Mouse (Mus musculus) midbrain, embryonic 15.5 days (tissue): ENCODE results near the gene Otub1. TPM values are rescaled to one million over a fixed set of nuclear protein-coding genes. Genes with fewer than 3 reads are reported as not detected.

Experiments used
- ATAC-seq: fragments of 200-750 bp; cut with Nextera tagmentation; replicated peaks from 2 replicates; pipeline ENCODE4 v1.8.0; 2017; ENCODE audit warnings: moderate TSS enrichment
- H3K27ac ChIP-seq: fragments of 300-500 bp; sonication (generic); 2 replicates; pipeline ENCODE4 v1.5.1; 2015; ENCODE audit warnings: mild to moderate bottlenecking, inconsistent platforms
- H3K27me3 ChIP-seq: fragments of 300-500 bp; sonication (generic); replicated peaks from 2 replicates; pipeline ENCODE4 v1.6.1; 2015; ENCODE audit warnings: inconsistent platforms
- H3K36me3 ChIP-seq: fragments of 300-500 bp; sonication (generic); replicated peaks from 2 replicates; pipeline ENCODE4 v1.6.1; 2015; ENCODE audit warnings: inconsistent platforms
- H3K4me1 ChIP-seq: fragments of 300-500 bp; sonication (generic); 2 replicates; pipeline ENCODE4 v1.6.1; 2015; ENCODE audit warnings: inconsistent platforms
- H3K4me2 ChIP-seq: fragments of 300-500 bp; sonication (generic); 2 replicates; pipeline ENCODE4 v1.6.1; 2015; ENCODE audit warnings: inconsistent platforms, mild to moderate bottlenecking, moderate library complexity
- H3K4me3 ChIP-seq: fragments of 300-500 bp; sonication (generic); 2 replicates; pipeline ENCODE4 v1.5.1; 2015; ENCODE audit warnings: mild to moderate bottlenecking, inconsistent platforms
- H3K9ac ChIP-seq: fragments of 300-500 bp; sonication (generic); 2 replicates; pipeline ENCODE4 v1.6.1; 2015; ENCODE audit warnings: mild to moderate bottlenecking, inconsistent platforms
- H3K9me3 ChIP-seq: fragments of 300-500 bp; sonication (generic); 2 replicates; pipeline ENCODE4 v1.6.1; 2016; ENCODE audit warnings: inconsistent platforms
- WGBS: fragments of 180-500 bp; shearing (Covaris S2); methylation state at CpG from one replicate; pipeline ENCODE4 v1.1.7; 2015; ENCODE audit warnings: mixed read lengths; 5-methylcytosine and 5-hydroxymethylcytosine counted together
- polyA plus RNA-seq: library from polyadenylated mRNA; unstranded; fragments of >200 nt; fragmentation: Nextera tagmentation; extraction: Ambion mirVana; gene quantifications from 2 replicates; pipeline ENCODE4 v1.2.1, GENCODE M21; 2015

Gene Otub1
- polyA plus RNA-seq, 1 experiment from 2014 or later, result 242 TPM

GRCm38 (mm10) chr19:7224253-7224652, 18.1 kb upstream of the Otub1 start:
- no peak overlapping the region for H3K4me3 ChIP-seq
- no peak for ATAC-seq
- no peaks in the 10 kb centered on the region for H3K4me1 ChIP-seq
- no peaks in the 10 kb centered on the region for H3K27me3 ChIP-seq
- peaks cover 20% of the 10 kb centered on the region for H3K36me3 ChIP-seq
- 93% methylated on average over 3 of the region's 3 CpGs for WGBS
- H3K9ac ChIP-seq, result no peak overlapping the region
- no peak overlapping the region for H3K4me2 ChIP-seq
- H3K9me3 ChIP-seq, result no peaks in the 10 kb centered on the region
- H3K27ac ChIP-seq, result no peak overlapping the region

- Histone ChIP-seq H3K27ac (no peak overlapping the region), H3K27me3 (no peaks in the 10 kb centered on the region), H3K36me3 (peaks cover 16% of the 10 kb centered on the region; the same call in 1 of the 2 replicates), H3K4me2 (no peak overlapping the region), H3K9ac (no peak overlapping the region), H3K4me3 (no peak overlapping the region), H3K4me1 (no peaks in the 10 kb centered on the region), H3K9me3 (no peaks in the 10 kb centered on the region)
- ATAC-seq, result no peak
These were observed 17.4 kb upstream of the Otub1 start for GRCm38 (mm10) chr19:7223488-7223887.

GRCm38 (mm10) chr19:7222196-7222595, 16.1 kb upstream of the Otub1 start:
- no peak for ATAC-seq

GRCm38 (mm10) chr19:7218753-7219152, 12.6 kb upstream of the Otub1 start:
- Histone ChIP-seq H3K9me3 (no peaks in the 10 kb centered on the region), H3K4me3 (no peak overlapping the region), H3K9ac (no peak overlapping the region), H3K4me1 (peaks cover 35% of the 10 kb centered on the region), H3K4me2 (no peak overlapping the region), H3K36me3 (peaks cover 15% of the 10 kb centered on the region; the same call in 1 of the 2 replicates), H3K27ac (no peak overlapping the region), H3K27me3 (no peaks in the 10 kb centered on the region)
- no peak for ATAC-seq
- 96% methylated on average over 5 of the region's 5 CpGs for WGBS

More at GRCm38 (mm10) chr19:7222196-7222595, 16.1 kb upstream of the Otub1 start:
- whole genome bisulfite sequencing, result 87% methylated on average over 6 of the region's 6 CpGs
- Histone ChIP-seq H3K9ac (no peak overlapping the region), H3K27ac (no peak overlapping the region), H3K36me3 (peaks cover 4% of the 10 kb centered on the region; the same call in 1 of the 2 replicates), H3K27me3 (no peaks in the 10 kb centered on the region), H3K4me1 (peaks cover 7% of the 10 kb centered on the region), H3K4me3 (no peak overlapping the region), H3K4me2 (no peak overlapping the region), H3K9me3 (no peaks in the 10 kb centered on the region)

- 11% methylated on average over 6 of the region's 6 CpGs for WGBS
- no peak overlapping the region for H3K9ac ChIP-seq
- H3K9me3 ChIP-seq, result no peaks in the 10 kb centered on the region
- ATAC-seq, result no peak
- 0 out of 2 replicates have a peak overlapping the region, but pooled peaks have one; percentile 40 for H3K27ac ChIP-seq
- H3K4me2 ChIP-seq, result peak overlapping the region; percentile 59
- peak overlapping the region; percentile 93 for H3K4me3 ChIP-seq
- peaks cover 35% of the 10 kb centered on the region for H3K4me1 ChIP-seq
- peaks cover 15% of the 10 kb centered on the region; the same call in 1 of the 2 replicates for H3K36me3 ChIP-seq
- H3K27me3 ChIP-seq, result no peaks in the 10 kb centered on the region
These were observed 11.8 kb upstream of the Otub1 start for GRCm38 (mm10) chr19:7217926-7218267.

- peak; percentile 97 for ATAC-seq
- Histone ChIP-seq H3K27ac (peak within 1 kb of the TSS; percentile 90), H3K27me3 (no peaks in the 10 kb centered on the region), H3K4me1 (peaks cover 35% of the 10 kb centered on the region), H3K4me2 (peak within 1 kb of the TSS; percentile 59), H3K9ac (peak within 1 kb of the TSS; percentile 85), H3K4me3 (peak within 1 kb of the TSS; percentile 93), H3K9me3 (no peaks in the 10 kb centered on the region), H3K36me3 (peaks cover 15% of the 10 kb centered on the region; the same call in 1 of the 2 replicates)
- under 1% methylated on average over 50 of the region's 50 CpGs for WGBS
These were observed 11.2 kb upstream of the Otub1 start, which contains the start of gene Cox8a for GRCm38 (mm10) chr19:7217162-7217925. Gene Cox8a (minus strand): TSS chr19:7217616.

GRCm38 (mm10) chr19:7214484-7214883, 8.4 kb upstream of the Otub1 start:
- no peak for ATAC-seq
- Histone ChIP-seq H3K9ac (no peak overlapping the region), H3K4me3 (no peak overlapping the region), H3K4me2 (no peak overlapping the region), H3K27me3 (no peaks in the 10 kb centered on the region), H3K36me3 (peaks cover 15% of the 10 kb centered on the region; the same call in 1 of the 2 replicates), H3K4me1 (peaks cover 35% of the 10 kb centered on the region), H3K27ac (no peak overlapping the region), H3K9me3 (no peaks in the 10 kb centered on the region)
- 90% methylated on average over 5 of the region's 5 CpGs for WGBS

- H3K4me3 ChIP-seq, result no peak overlapping the region
- no peaks in the 10 kb centered on the region for H3K9me3 ChIP-seq
- no peaks in the 10 kb centered on the region for H3K27me3 ChIP-seq
- whole genome bisulfite sequencing, result 96% methylated on average over 3 of the region's 3 CpGs
- peaks cover 31% of the 10 kb centered on the region for H3K4me1 ChIP-seq
- peaks cover 15% of the 10 kb centered on the region; the same call in 1 of the 2 replicates for H3K36me3 ChIP-seq
- no peak overlapping the region for H3K4me2 ChIP-seq
- ATAC-seq, result no peak
- H3K27ac ChIP-seq, result no peak overlapping the region
- H3K9ac ChIP-seq, result no peak overlapping the region
These were observed 6.9 kb upstream of the Otub1 start for GRCm38 (mm10) chr19:7213010-7213409.

- ATAC-seq, result no peak
- Histone ChIP-seq H3K9ac (no peak overlapping the region), H3K4me1 (peaks cover 28% of the 10 kb centered on the region), H3K9me3 (no peaks in the 10 kb centered on the region), H3K36me3 (peaks cover 15% of the 10 kb centered on the region; the same call in 1 of the 2 replicates), H3K4me3 (no peak overlapping the region), H3K27me3 (no peaks in the 10 kb centered on the region), H3K4me2 (no peak overlapping the region), H3K27ac (no peak overlapping the region)
- WGBS, result 86% methylated on average over 1 of the region's 1 CpGs
These were observed 6.1 kb upstream of the Otub1 start for GRCm38 (mm10) chr19:7212216-7212615.

- Histone ChIP-seq H3K4me1 (peaks cover 22% of the 10 kb centered on the region), H3K9me3 (no peaks in the 10 kb centered on the region), H3K4me3 (no peak overlapping the region), H3K27me3 (no peaks in the 10 kb centered on the region), H3K36me3 (peaks cover 11% of the 10 kb centered on the region; the same call in 1 of the 2 replicates), H3K9ac (no peak overlapping the region), H3K4me2 (no peak overlapping the region), H3K27ac (no peak overlapping the region)
- 88% methylated on average over 7 of the region's 7 CpGs for WGBS
- ATAC-seq, result no peak
These were observed 4.0 kb upstream of the Otub1 start for GRCm38 (mm10) chr19:7209907-7210646.

- H3K36me3 ChIP-seq, result peaks cover 10% of the 10 kb centered on the region
- H3K4me3 ChIP-seq, result peak overlapping the region; percentile 64
- ATAC-seq, result peak; percentile 3
- WGBS, result 29% methylated on average over 7 of the region's 7 CpGs
- H3K9me3 ChIP-seq, result no peaks in the 10 kb centered on the region
- peak overlapping the region; percentile 95 for H3K27ac ChIP-seq
- peaks cover 28% of the 10 kb centered on the region for H3K4me1 ChIP-seq
- H3K27me3 ChIP-seq, result no peaks in the 10 kb centered on the region
- peak overlapping the region; percentile 74 for H3K4me2 ChIP-seq
- H3K9ac ChIP-seq, result peak overlapping the region; percentile 69
These were observed 790 bp downstream of the Otub1 start for GRCm38 (mm10) chr19:7205326-7205725.

GRCm38 (mm10) chr19:7204898-7205297, 1.2 kb downstream of the Otub1 start:
- Histone ChIP-seq H3K9me3 (no peaks in the 10 kb centered on the region), H3K27ac (peak overlapping the region; percentile 95; the same call in 1 of the 2 replicates), H3K27me3 (no peaks in the 10 kb centered on the region), H3K4me1 (peaks cover 28% of the 10 kb centered on the region), H3K4me3 (peak overlapping the region; percentile 64), H3K36me3 (peaks cover 15% of the 10 kb centered on the region), H3K9ac (peak overlapping the region; percentile 69; the same call in 1 of the 2 replicates), H3K4me2 (peak overlapping the region; percentile 74)
- 70% methylated on average over 2 of the region's 2 CpGs for WGBS
- ATAC-seq, result no peak
